ENCODE assay signal across 8 mouse cellular contexts in genomic region chrX:13071241-13071775, GRCm38 (mm10). TPM values are rescaled to one million over a fixed set of nuclear protein-coding genes. Genes with fewer than 3 reads are reported as not detected.
A peak's percentile ranks its signal among the peaks of the same experiment; 100 is the strongest.
DNase-seq lines count a peak whose midpoint lies in the region; ATAC-seq and TF ChIP-seq lines count a peak whose summit lies in the region.

TSS of gene Usp9x (plus strand) at chrX:13071498.

- in situ Hi-C loops in Patski (cut with MboI; ENCODE audit: low pct_unique_long_range_greater_than_20kb), result loop anchor here (10.0 kb wide), 1 partner anchor 147 kb away; no protein-coding TSS in a partner anchor

- ATAC-seq in Patski, result peak; percentile 75
- ATAC-seq in embryonic facial prominence, embryonic 13.5 days (ENCODE audit: insufficient number of reproducible peaks, insufficient read depth, low FRiP score, low TSS enrichment, low read depth), result peak; percentile 89
- ATAC-seq in heart, embryonic 11.5 days (replicated peaks; ENCODE audit: insufficient number of reproducible peaks, low FRiP score, low TSS enrichment), result peak; percentile 88
- ATAC-seq in kidney, embryonic 15.5 days (replicated peaks; ENCODE audit: low FRiP score), result peak; percentile 95
- peak; percentile 82 for ATAC-seq in liver, embryonic 16.5 days (ENCODE audit: low read depth)
- ATAC-seq in neural tube, embryonic 13.5 days (ENCODE audit: low read depth), result peak; percentile 94

- peak within 1 kb of the TSS; percentile 56 for H3K4me2 ChIP-seq in embryonic facial prominence, embryonic 13.5 days
- peak within 1 kb of the TSS; percentile 62 for H3K4me2 ChIP-seq in heart, embryonic 11.5 days
- peak within 1 kb of the TSS; percentile 55 for H3K4me2 ChIP-seq in kidney, embryonic 15.5 days
- H3K4me2 ChIP-seq in liver, embryonic 16.5 days (ENCODE audit: low read depth, low read length), result peak within 1 kb of the TSS; percentile 77
- peak within 1 kb of the TSS; percentile 59 for H3K4me2 ChIP-seq in neural tube, embryonic 13.5 days

- peak within 1 kb of the TSS; percentile 93 for H3K27ac ChIP-seq in embryonic facial prominence, embryonic 13.5 days
- H3K27ac ChIP-seq in heart, embryonic 11.5 days (ENCODE audit: low read depth, low read length), result peak within 1 kb of the TSS; percentile 94
- peak within 1 kb of the TSS; percentile 96 for H3K27ac ChIP-seq in kidney, embryonic 15.5 days
- H3K27ac ChIP-seq in liver, embryonic 16.5 days (ENCODE audit: low read length), result peak within 1 kb of the TSS; percentile 94
- peak within 1 kb of the TSS; percentile 97 for H3K27ac ChIP-seq in neural tube, embryonic 13.5 days (replicated peaks)

- no peaks in the 10 kb centered on the region for H3K27me3 ChIP-seq in Patski
- H3K27me3 ChIP-seq in embryonic facial prominence, embryonic 13.5 days, result peaks cover 20% of the 10 kb centered on the region
- peaks cover 14% of the 10 kb centered on the region for H3K27me3 ChIP-seq in heart, embryonic 11.5 days (ENCODE audit: control insufficient read depth, insufficient read depth, low read length)
- H3K27me3 ChIP-seq in kidney, embryonic 15.5 days, result peaks cover 22% of the 10 kb centered on the region
- H3K27me3 ChIP-seq in liver, embryonic 16.5 days (ENCODE audit: control insufficient read depth, insufficient read depth, low read depth, low read length), result no peaks in the 10 kb centered on the region
- H3K27me3 ChIP-seq in neural tube, embryonic 13.5 days, result no peaks in the 10 kb centered on the region; the same call in 1 of the 2 replicates

- no peaks in the 10 kb centered on the region for H3K4me1 ChIP-seq in embryonic facial prominence, embryonic 13.5 days
- H3K4me1 ChIP-seq in heart, embryonic 11.5 days (ENCODE audit: control insufficient read depth, insufficient read depth, low read length), result no peaks in the 10 kb centered on the region; the same call in 1 of the 2 replicates
- 0 out of 2 replicates have a peak, but pooled peaks cover 2% of the 10 kb centered on the region for H3K4me1 ChIP-seq in kidney, embryonic 15.5 days
- no peaks in the 10 kb centered on the region for H3K4me1 ChIP-seq in liver, embryonic 16.5 days (ENCODE audit: control insufficient read depth, low read depth, low read length)
- H3K4me1 ChIP-seq in neural tube, embryonic 13.5 days (replicated peaks), result peaks cover 7% of the 10 kb centered on the region; the same call in 1 of the 2 replicates

- CTCF ChIA-PET in Patski (lab: Charles Lee), result interaction anchor here (0.7 to 1.1 kb wide), 2 partner anchors 23 to 30 kb away, joined by 3 read pairs; no protein-coding TSS in a partner anchor

- H3K36me3 ChIP-seq in embryonic facial prominence, embryonic 13.5 days, result no peaks in the 10 kb centered on the region
- no peaks in the 10 kb centered on the region for H3K36me3 ChIP-seq in heart, embryonic 11.5 days (ENCODE audit: control insufficient read depth, insufficient read depth, low read length)
- no peaks in the 10 kb centered on the region for H3K36me3 ChIP-seq in kidney, embryonic 15.5 days
- no peaks in the 10 kb centered on the region for H3K36me3 ChIP-seq in liver, embryonic 16.5 days (ENCODE audit: control insufficient read depth, insufficient read depth)
- no peaks in the 10 kb centered on the region for H3K36me3 ChIP-seq in neural tube, embryonic 13.5 days

- WGBS in embryonic facial prominence, embryonic 13.5 days, result 20% methylated on average over 26 of the region's 36 CpGs
- WGBS in heart, embryonic 11.5 days (ENCODE audit: insufficient replicate concordance), result 12% methylated on average over 20 of the region's 36 CpGs
- 27% methylated on average over 25 of the region's 36 CpGs for WGBS in kidney, embryonic 15.5 days
- WGBS in liver, embryonic 16.5 days (ENCODE audit: insufficient replicate concordance), result 25% methylated on average over 32 of the region's 36 CpGs
- WGBS in neural tube, embryonic 13.5 days, result 12% methylated on average over 17 of the region's 36 CpGs

- no peaks in the 10 kb centered on the region for H3K9me3 ChIP-seq in embryonic facial prominence, embryonic 13.5 days
- H3K9me3 ChIP-seq in heart, embryonic 11.5 days (replicated peaks; ENCODE audit: control insufficient read depth, low read length), result no peaks in the 10 kb centered on the region
- H3K9me3 ChIP-seq in kidney, embryonic 15.5 days (replicated peaks), result no peaks in the 10 kb centered on the region
- H3K9me3 ChIP-seq in liver, embryonic 16.5 days (replicated peaks; ENCODE audit: control insufficient read depth, low read length), result no peaks in the 10 kb centered on the region
- H3K9me3 ChIP-seq in neural tube, embryonic 13.5 days, result no peaks in the 10 kb centered on the region

- TF ChIP-seq CTCF in Patski (IDR thresholded peaks at IDR 0.05), result no peak

- POLR2A ChIA-PET in Patski (lab: Charles Lee), result interaction anchor here (0.8 to 1.3 kb wide), 2 partner anchors 22 to 46 kb away, joined by 3 to 4 read pairs; no protein-coding TSS in a partner anchor

- DNase-seq in 416B (ENCODE audit: low read depth), result peak; percentile 94
- no peak for DNase-seq in Patski (ENCODE audit: low read depth, low spot score)
- DNase-seq in thymus, postnatal 25 days, result peak; percentile 79

- H3K4me3 ChIP-seq in embryonic facial prominence, embryonic 13.5 days, result peak within 1 kb of the TSS; percentile 68
- H3K4me3 ChIP-seq in heart, embryonic 11.5 days (ENCODE audit: low read depth, low read length), result peak within 1 kb of the TSS; percentile 74
- H3K4me3 ChIP-seq in kidney, embryonic 15.5 days (replicated peaks), result peak within 1 kb of the TSS; percentile 72
- peak within 1 kb of the TSS; percentile 79 for H3K4me3 ChIP-seq in liver, embryonic 16.5 days (ENCODE audit: low read depth, low read length)
- H3K4me3 ChIP-seq in neural tube, embryonic 13.5 days, result peak within 1 kb of the TSS; percentile 72

- peak within 1 kb of the TSS; percentile 89 for H3K9ac ChIP-seq in embryonic facial prominence, embryonic 13.5 days
- H3K9ac ChIP-seq in heart, embryonic 11.5 days (ENCODE audit: low read depth, low read length), result peak within 1 kb of the TSS; percentile 84
- H3K9ac ChIP-seq in kidney, embryonic 15.5 days, result peak within 1 kb of the TSS; percentile 79
- H3K9ac ChIP-seq in liver, embryonic 16.5 days (ENCODE audit: low read depth, low read length), result peak within 1 kb of the TSS; percentile 88
- peak within 1 kb of the TSS; percentile 92 for H3K9ac ChIP-seq in neural tube, embryonic 13.5 days

RNA-seq across cellular contexts. Expression of gene Usp9x, which starts in this region (rescaled TPM):
- polyA plus RNA-seq in Patski (2021), result 122 TPM
- polyA plus RNA-seq in embryonic facial prominence, embryonic 13.5 days (2015; fragmentation: Nextera tagmentation; extraction: Ambion mirVana), result 28.8 and 31.7 TPM in 2 replicates
- 54.2 and 56.7 TPM in 2 replicates for polyA plus RNA-seq in heart, embryonic 11.5 days (2014; fragmentation: Nextera tagmentation; extraction: Ambion mirVana)
- 25.7 and 29.7 TPM in 2 replicates for polyA plus RNA-seq in kidney, embryonic 15.5 days (2015; fragmentation: Nextera tagmentation; extraction: Ambion mirVana)
- polyA plus RNA-seq in liver, embryonic 16.5 days (2015; fragmentation: Nextera tagmentation; extraction: Ambion mirVana), result 11.9 and 13.6 TPM in 2 replicates
- polyA plus RNA-seq in neural tube, embryonic 13.5 days (2015; fragmentation: Nextera tagmentation; extraction: Ambion mirVana), result 32.6 and 32.9 TPM in 2 replicates
